9 mouse cellular contexts compared by ENCODE assay signal in genomic region chr5:33674439-33674838, GRCm38 (mm10). TPM values are rescaled to one million over a fixed set of nuclear protein-coding genes. Genes with fewer than 3 reads are reported as not detected.
DNase-seq lines count a peak whose midpoint lies in the region; ATAC-seq and TF ChIP-seq lines count a peak whose summit lies in the region.
"Had no signal": no experiment of that assay in that cellular context is flagged by ENCODE, and none has a peak within 500 bp of the region (broad histone marks: within the 10 kb centered on the region; RNA-seq: fewer than 3 reads in every experiment).

No protein-coding gene starts in this region.

- no peak for TF ChIP-seq POLR2A in thymus, adult 2 months (IDR thresholded peaks at IDR 0.05; ENCODE audit: control insufficient read depth, extremely low read depth, insufficient read depth, low read length, poor library complexity)

- no peak overlapping the region for H3K9ac ChIP-seq in stomach, embryonic 16.5 days (ENCODE audit: low read length)

- peak; percentile 64; the same call in 1 of the 2 replicates for ATAC-seq in stomach, embryonic 16.5 days (ENCODE audit: insufficient read depth, low FRiP score)

- H3K27me3 ChIP-seq in stomach, embryonic 16.5 days (ENCODE audit: control insufficient read depth, insufficient read depth, low read length), result no peaks in the 10 kb centered on the region
- no peaks in the 10 kb centered on the region for H3K27me3 ChIP-seq in thymus, adult 2 months (ENCODE audit: control insufficient read depth, insufficient read depth, low read length)
- H3K27me3 ChIP-seq: CH12.LX had no signal

- WGBS in stomach, embryonic 16.5 days, result 81% methylated on average over 3 of the region's 3 CpGs
- 96% methylated on average over 3 of the region's 3 CpGs for WGBS in thymus, adult 2 months

- no peak overlapping the region for H3K4me2 ChIP-seq in stomach, embryonic 16.5 days (ENCODE audit: low read depth, low read length)

- no peaks in the 10 kb centered on the region for H3K9me3 ChIP-seq in stomach, embryonic 16.5 days (replicated peaks; ENCODE audit: control insufficient read depth, low read length)

- TF ChIP-seq CTCF in thymus, adult 2 months (IDR thresholded peaks at IDR 0.05; ENCODE audit: borderline replicate concordance, control insufficient read depth, extremely low read depth, insufficient read depth, low read length, poor library complexity), result no peak

- H3K36me3 ChIP-seq in stomach, embryonic 16.5 days (ENCODE audit: control insufficient read depth, insufficient read depth, low read length), result peaks cover under 1% of the 10 kb centered on the region; the same call in 1 of the 2 replicates
- peaks cover 32% of the 10 kb centered on the region for H3K36me3 ChIP-seq in thymus, adult 2 months (ENCODE audit: control insufficient read depth, insufficient read depth, low read length)

- no peak overlapping the region for H3K27ac ChIP-seq in stomach, embryonic 16.5 days (ENCODE audit: low read length)
- H3K27ac ChIP-seq in thymus, adult 2 months (ENCODE audit: control insufficient read depth, insufficient read depth, low read length), result no peak overlapping the region

- DNase-seq in heart, adult 11 months, result peak; percentile 92
- no peak for DNase-seq in heart, postnatal 4 days
- DNase-seq in Muller cell, postnatal 12 days (ENCODE audit: inconsistent ontology term), result peak; percentile 96
- peak; percentile 55 to 56 for DNase-seq in frontal cortex, adult 2 months (ENCODE audit: extremely low spot score in 1 of 2, low spot score in 1 of 2)
- peak; percentile 74 for DNase-seq in left cerebral cortex, postnatal 4 days
- DNase-seq in spleen, postnatal 36 days (ENCODE audit: low spot score in 2 of 2), result no peak
- no peak for DNase-seq in thymus, adult 2 months

- intact Hi-C loops in left cerebral cortex, postnatal 4 days (cut with DNase I), result no loop called here

- no peaks in the 10 kb centered on the region for H3K4me1 ChIP-seq in stomach, embryonic 16.5 days (ENCODE audit: control insufficient read depth, insufficient read depth, low read length)
- H3K4me1 ChIP-seq in thymus, adult 2 months (replicated peaks; ENCODE audit: control insufficient read depth, insufficient read depth, low read length), result no peaks in the 10 kb centered on the region

- no peak overlapping the region for H3K4me3 ChIP-seq in stomach, embryonic 16.5 days (replicated peaks; ENCODE audit: low read length)
- no peak overlapping the region for H3K4me3 ChIP-seq in thymus, adult 2 months (ENCODE audit: control insufficient read depth, insufficient read depth, low read length)

RNA-seq across cellular contexts. Expression of gene Tmem129, which starts 16.2 kb away (rescaled TPM):
- 10 to 100 TPM; 16.0 to 19.2 TPM for total RNA-seq in heart, postnatal 4 days (2021)
- polyA plus RNA-seq in frontal cortex, adult 2 months (2012; rRNA removed), result 34.8 and 36.3 TPM in 2 replicates
- 10 to 100 TPM; 15.2 to 17.6 TPM for total RNA-seq in left cerebral cortex, postnatal 4 days (2021)
- polyA plus RNA-seq in stomach, embryonic 16.5 days (2015; fragmentation: Nextera tagmentation; extraction: Ambion mirVana), result 34.0 and 40.6 TPM in 2 replicates
- polyA plus RNA-seq in thymus, adult 2 months (2012; rRNA removed), result 71.6 and 78.0 TPM in 2 replicates

RNA-seq across cellular contexts. Expression of gene Tacc3, which starts 16.5 kb away (rescaled TPM):
- 10 to 100 TPM; 53.3 to 56.9 TPM for total RNA-seq in heart, postnatal 4 days (2021)
- polyA plus RNA-seq in frontal cortex, adult 2 months (2012; rRNA removed), result 8.4 and 9.1 TPM in 2 replicates
- total RNA-seq in left cerebral cortex, postnatal 4 days (2021), result 10 to 100 TPM; 14.9 to 15.3 TPM
- polyA plus RNA-seq in stomach, embryonic 16.5 days (2015; fragmentation: Nextera tagmentation; extraction: Ambion mirVana), result 137 and 145 TPM in 2 replicates
- polyA plus RNA-seq in thymus, adult 2 months (2012; rRNA removed), result 57.3 and 72.7 TPM in 2 replicates

RNA-seq across cellular contexts. Expression of gene Slbp, which starts 22.1 kb away (rescaled TPM):
- total RNA-seq in heart, postnatal 4 days (2021), result 10 to 100 TPM; 33.4 to 41.5 TPM
- 28.0 and 30.8 TPM in 2 replicates for polyA plus RNA-seq in frontal cortex, adult 2 months (2012; rRNA removed)
- total RNA-seq in left cerebral cortex, postnatal 4 days (2021), result 10 to 100 TPM; 36.1 to 39.2 TPM
- 174 and 190 TPM in 2 replicates for polyA plus RNA-seq in stomach, embryonic 16.5 days (2015; fragmentation: Nextera tagmentation; extraction: Ambion mirVana)
- polyA plus RNA-seq in thymus, adult 2 months (2012; rRNA removed), result 87.4 and 132 TPM in 2 replicates

RNA-seq across cellular contexts. Expression of gene Gm9903, which starts 44.7 kb away (rescaled TPM):
- total RNA-seq in heart, postnatal 4 days (2021), result 1 to 10 TPM; 1.2 to 1.5 TPM
- 0.61 and 0.72 TPM in 2 replicates for polyA plus RNA-seq in frontal cortex, adult 2 months (2012; rRNA removed)
- total RNA-seq in left cerebral cortex, postnatal 4 days (2021), result under 1 TPM; 0.20 to 0.86 TPM
- 0.27 and 0.51 TPM in 2 replicates for polyA plus RNA-seq in stomach, embryonic 16.5 days (2015; fragmentation: Nextera tagmentation; extraction: Ambion mirVana)
- 0.56 and 0.82 TPM in 2 replicates for polyA plus RNA-seq in thymus, adult 2 months (2012; rRNA removed)

RNA-seq across cellular contexts. Expression of gene Fam53a, which starts 45.0 kb away (rescaled TPM):
- 10 to 100 TPM; 27.3 to 31.4 TPM for total RNA-seq in heart, postnatal 4 days (2021)
- polyA plus RNA-seq in frontal cortex, adult 2 months (2012; rRNA removed), result 18.8 and 20.1 TPM in 2 replicates
- 10 to 100 TPM; 16.1 to 17.3 TPM for total RNA-seq in left cerebral cortex, postnatal 4 days (2021)
- polyA plus RNA-seq in stomach, embryonic 16.5 days (2015; fragmentation: Nextera tagmentation; extraction: Ambion mirVana), result 50.3 and 53.3 TPM in 2 replicates
- 89.5 and 125 TPM in 2 replicates for polyA plus RNA-seq in thymus, adult 2 months (2012; rRNA removed)

Comparison
In these comparisons a context has a peak if more than half of its experiments do, and no peak if none do; other contexts are left out.
1. DNase-seq: peak in heart, adult 11 months (single experiment), Muller cell, postnatal 12 days (single experiment), frontal cortex, adult 2 months (2 of 2) and left cerebral cortex, postnatal 4 days (single experiment); none in heart, postnatal 4 days (single experiment), spleen, postnatal 36 days (0 of 2) and thymus, adult 2 months (single experiment).